Mouse (Mus musculus): ENCODE measurements around the gene Raet1e.
"Not testable (repeated sequence)": the region's sequence is repeated elsewhere in the genome, so short reads cannot be mapped to it uniquely, and the experiment has no call there.

Raet1e gene

GRCm38 (mm10) chr10:22165328-22166003 is 7.1 kb downstream of the Raet1e start:
- not testable (repeated sequence) for DNase-seq (ENCODE audit: low spot score)

- DNase-seq (ENCODE audit: low spot score), result not testable (repeated sequence)
Measured at GRCm38 (mm10) chr10:22166025-22166424, 7.7 kb downstream of the Raet1e start.

- not testable (repeated sequence) for DNase-seq (ENCODE audit: low spot score)
Measured at GRCm38 (mm10) chr10:22167061-22167460, 8.7 kb downstream of the Raet1e start.

- DNase-seq (ENCODE audit: low spot score), result not testable (repeated sequence)
Measured at GRCm38 (mm10) chr10:22169116-22169515, 10.7 kb downstream of the Raet1e start.

- DNase-seq (ENCODE audit: low spot score), result not testable (repeated sequence)
Measured at GRCm38 (mm10) chr10:22172431-22173334, 14.3 kb downstream of the Raet1e start.

GRCm38 (mm10) chr10:22173335-22174189 is 15.2 kb downstream of the Raet1e start:
- not testable (repeated sequence) for DNase-seq (ENCODE audit: low spot score)

- not testable (repeated sequence) for DNase-seq (ENCODE audit: low spot score)
Measured at GRCm38 (mm10) chr10:22174190-22174487, 15.8 kb downstream of the Raet1e start.

- not testable (repeated sequence) for DNase-seq (ENCODE audit: low spot score)
Measured at GRCm38 (mm10) chr10:22176515-22176914, 18.1 kb downstream of the Raet1e start.

GRCm38 (mm10) chr10:22191035-22191434 is 32.7 kb downstream of the Raet1e start:
- not testable (repeated sequence) for DNase-seq (ENCODE audit: low spot score)

GRCm38 (mm10) chr10:22201352-22201751 is 43.0 kb downstream of the Raet1e start:
- DNase-seq (ENCODE audit: low spot score), result not testable (repeated sequence)

GRCm38 (mm10) chr10:22202784-22203583 is 44.6 kb downstream of the Raet1e start:
- DNase-seq (ENCODE audit: low spot score), result not testable (repeated sequence)

GRCm38 (mm10) chr10:22206443-22206842 is 48.1 kb downstream of the Raet1e start:
- DNase-seq (ENCODE audit: low spot score), result not testable (repeated sequence)

- DNase-seq (ENCODE audit: low spot score), result peak; percentile 46
Measured at GRCm38 (mm10) chr10:22212012-22212696, 53.8 kb downstream of the Raet1e start.

- not testable (repeated sequence) for DNase-seq (ENCODE audit: low spot score)
Measured at GRCm38 (mm10) chr10:22223474-22224349, 65.3 kb downstream of the Raet1e start.

- DNase-seq (ENCODE audit: low spot score), result no peak
Measured at GRCm38 (mm10) chr10:22265060-22265459, 106.7 kb downstream of the Raet1e start.

GRCm38 (mm10) chr10:22270879-22271786 is 112.8 kb downstream of the Raet1e start:
- DNase-seq (ENCODE audit: low spot score), result not testable (repeated sequence)

- not testable (repeated sequence) for DNase-seq (ENCODE audit: low spot score)
Measured at GRCm38 (mm10) chr10:22272914-22273683, 114.7 kb downstream of the Raet1e start.
